Mouse (Mus musculus) liver, embryonic 13.5 days (tissue): ENCODE results near the gene Slc6a17. TPM values are rescaled to one million over a fixed set of nuclear protein-coding genes. Genes with fewer than 3 reads are reported as not detected.

Source experiments
- ATAC-seq: fragments of 200-750 bp; cut with Nextera tagmentation; 2 replicates; pipeline ENCODE4 v1.8.0; 2017; ENCODE audit warnings: low read depth, mild to moderate bottlenecking, moderate number of reproducible peaks, moderate library complexity
- DNase-seq: peaks from one replicate; pipeline ENCODE4 v3.0.0; 2022
- H3K27ac ChIP-seq: fragments of 300-500 bp; sonication (generic); 2 replicates; pipeline ENCODE4 v1.5.1; 2015; ENCODE audit warnings: moderate library complexity, mild to moderate bottlenecking, inconsistent platforms
- H3K27me3 ChIP-seq: fragments of 300-500 bp; sonication (generic); 2 replicates; pipeline ENCODE4 v1.6.1; 2015; ENCODE audit warnings: mild to moderate bottlenecking, inconsistent platforms
- H3K36me3 ChIP-seq: fragments of 300-500 bp; sonication (generic); 2 replicates; pipeline ENCODE4 v1.6.1; 2015; ENCODE audit warnings: mild to moderate bottlenecking, inconsistent platforms
- H3K4me1 ChIP-seq: fragments of 300-500 bp; sonication (generic); replicated peaks from 2 replicates; pipeline ENCODE4 v1.6.1; 2015; ENCODE audit warnings: inconsistent platforms
- H3K4me2 ChIP-seq: fragments of 300-500 bp; sonication (generic); 2 replicates; pipeline ENCODE4 v1.6.1; 2015; ENCODE audit warnings: inconsistent platforms, mild to moderate bottlenecking, moderate library complexity
- H3K4me3 ChIP-seq: fragments of 300-500 bp; sonication (generic); replicated peaks from 2 replicates; pipeline ENCODE4 v1.5.1; 2015; ENCODE audit warnings: mild to moderate bottlenecking, inconsistent platforms
- H3K9ac ChIP-seq: fragments of 300-500 bp; sonication (generic); 2 replicates; pipeline ENCODE4 v1.6.1; 2015; ENCODE audit warnings: mild to moderate bottlenecking, inconsistent platforms
- H3K9me3 ChIP-seq: fragments of 300-500 bp; sonication (generic); replicated peaks from 2 replicates; pipeline ENCODE4 v1.6.1; 2016; ENCODE audit warnings: inconsistent platforms
- WGBS: fragments of 180-500 bp; shearing (Covaris S2); methylation state at CpG from one replicate; pipeline ENCODE4 v1.1.7; 2015; ENCODE audit not compliant: insufficient replicate concordance; 5-methylcytosine and 5-hydroxymethylcytosine counted together
- polyA plus RNA-seq: library from polyadenylated mRNA; unstranded; fragments of >200 nt; fragmentation: Nextera tagmentation; extraction: Ambion mirVana; gene quantifications from 2 replicates; pipeline ENCODE4 v1.2.1, GENCODE M21; 2015

Gene Slc6a17
- polyA plus RNA-seq, 1 experiment from 2014 or later = 0.27 TPM

- no peak for ATAC-seq
- H3K4me3 ChIP-seq = no peak overlapping the region
- no peak for DNase-seq
- H3K9ac ChIP-seq = no peak overlapping the region
- WGBS = 58% methylated on average over 5 of the region's 5 CpGs
- no peak overlapping the region for H3K4me2 ChIP-seq
- H3K36me3 ChIP-seq = no peaks in the 10 kb centered on the region
- H3K9me3 ChIP-seq = no peaks in the 10 kb centered on the region
- H3K4me1 ChIP-seq = no peaks in the 10 kb centered on the region
- H3K27ac ChIP-seq = no peak overlapping the region
- H3K27me3 ChIP-seq = 0 out of 2 replicates have a peak, but pooled peaks cover 3% of the 10 kb centered on the region
Measured at GRCm38 (mm10) chr3:107545278-107545677, 27.5 kb upstream of the Slc6a17 start.

- no peak overlapping the region for H3K4me3 ChIP-seq
- H3K9ac ChIP-seq = no peak overlapping the region
- no peak overlapping the region for H3K4me2 ChIP-seq
- H3K27me3 ChIP-seq = 0 out of 2 replicates have a peak, but pooled peaks cover 3% of the 10 kb centered on the region
- no peaks in the 10 kb centered on the region for H3K9me3 ChIP-seq
- DNase-seq (no peak), ATAC-seq (no peak)
- no peaks in the 10 kb centered on the region for H3K4me1 ChIP-seq
- H3K36me3 ChIP-seq = no peaks in the 10 kb centered on the region
- H3K27ac ChIP-seq = no peak overlapping the region
- 58% methylated on average over 8 of the region's 8 CpGs for WGBS
Measured at GRCm38 (mm10) chr3:107543158-107544080, 25.6 kb upstream of the Slc6a17 start.

GRCm38 (mm10) chr3:107542584-107542983, 24.8 kb upstream of the Slc6a17 start:
- DNase-seq = no peak
- H3K9ac ChIP-seq = no peak overlapping the region
- no peaks in the 10 kb centered on the region for H3K36me3 ChIP-seq
- no peak overlapping the region for H3K4me3 ChIP-seq
- 55% methylated on average over 4 of the region's 4 CpGs for WGBS
- H3K27ac ChIP-seq = no peak overlapping the region
- H3K27me3 ChIP-seq = peaks cover 3% of the 10 kb centered on the region; the same call in 1 of the 2 replicates
- H3K4me1 ChIP-seq = no peaks in the 10 kb centered on the region
- no peaks in the 10 kb centered on the region for H3K9me3 ChIP-seq
- ATAC-seq = no peak
- no peak overlapping the region for H3K4me2 ChIP-seq

- no peak overlapping the region for H3K4me2 ChIP-seq
- H3K9me3 ChIP-seq = no peaks in the 10 kb centered on the region
- DNase-seq (no peak), ATAC-seq (no peak)
- H3K36me3 ChIP-seq = no peaks in the 10 kb centered on the region
- no peak overlapping the region for H3K9ac ChIP-seq
- no peaks in the 10 kb centered on the region for H3K4me1 ChIP-seq
- WGBS = 33% methylated on average over 8 of the region's 8 CpGs
- H3K27ac ChIP-seq = no peak overlapping the region
- no peak overlapping the region for H3K4me3 ChIP-seq
- peaks cover 17% of the 10 kb centered on the region for H3K27me3 ChIP-seq
Measured at GRCm38 (mm10) chr3:107537504-107537889, 19.7 kb upstream of the Slc6a17 start.

GRCm38 (mm10) chr3:107536810-107537503, 19.1 kb upstream of the Slc6a17 start:
- Histone ChIP-seq H3K27me3 (peaks cover 17% of the 10 kb centered on the region), H3K9me3 (no peaks in the 10 kb centered on the region), H3K4me1 (no peaks in the 10 kb centered on the region), H3K27ac (no peak overlapping the region), H3K36me3 (no peaks in the 10 kb centered on the region), H3K4me2 (no peak overlapping the region), H3K9ac (no peak overlapping the region), H3K4me3 (no peak overlapping the region)
- WGBS = 12% methylated on average over 17 of the region's 17 CpGs
- no peak for DNase-seq
- ATAC-seq = no peak

GRCm38 (mm10) chr3:107534951-107535350, 17.1 kb upstream of the Slc6a17 start:
- Histone ChIP-seq H3K27ac (no peak overlapping the region), H3K36me3 (no peaks in the 10 kb centered on the region), H3K9me3 (no peaks in the 10 kb centered on the region), H3K4me2 (no peak overlapping the region), H3K4me1 (no peaks in the 10 kb centered on the region), H3K4me3 (no peak overlapping the region), H3K9ac (no peak overlapping the region), H3K27me3 (peaks cover 17% of the 10 kb centered on the region)
- WGBS = 61% methylated on average over 7 of the region's 7 CpGs
- no peak for DNase-seq
- ATAC-seq = no peak

GRCm38 (mm10) chr3:107533532-107533931, 15.7 kb upstream of the Slc6a17 start:
- Histone ChIP-seq H3K9me3 (no peaks in the 10 kb centered on the region), H3K9ac (no peak overlapping the region), H3K4me3 (no peak overlapping the region), H3K27ac (no peak overlapping the region), H3K27me3 (peaks cover 17% of the 10 kb centered on the region), H3K36me3 (no peaks in the 10 kb centered on the region), H3K4me2 (no peak overlapping the region), H3K4me1 (no peaks in the 10 kb centered on the region)
- ATAC-seq (no peak), DNase-seq (no peak)
- 52% methylated on average over 4 of the region's 4 CpGs for WGBS

GRCm38 (mm10) chr3:107530581-107530980, 12.8 kb upstream of the Slc6a17 start:
- H3K4me3 ChIP-seq = no peak overlapping the region
- H3K4me2 ChIP-seq = no peak overlapping the region
- 62% methylated on average over 5 of the region's 5 CpGs for WGBS
- no peak for ATAC-seq
- no peaks in the 10 kb centered on the region for H3K9me3 ChIP-seq
- no peak for DNase-seq
- no peak overlapping the region for H3K9ac ChIP-seq
- no peaks in the 10 kb centered on the region for H3K4me1 ChIP-seq
- no peak overlapping the region for H3K27ac ChIP-seq
- H3K36me3 ChIP-seq = no peaks in the 10 kb centered on the region
- H3K27me3 ChIP-seq = no peaks in the 10 kb centered on the region

- no peak overlapping the region for H3K4me2 ChIP-seq
- DNase-seq = no peak
- H3K4me1 ChIP-seq = no peaks in the 10 kb centered on the region
- no peaks in the 10 kb centered on the region for H3K9me3 ChIP-seq
- no peaks in the 10 kb centered on the region for H3K36me3 ChIP-seq
- WGBS = 45% methylated on average over 5 of the region's 5 CpGs
- H3K9ac ChIP-seq = no peak overlapping the region
- H3K27ac ChIP-seq = no peak overlapping the region
- no peaks in the 10 kb centered on the region for H3K27me3 ChIP-seq
- no peak overlapping the region for H3K4me3 ChIP-seq
- ATAC-seq = no peak
Measured at GRCm38 (mm10) chr3:107529182-107529581, 11.4 kb upstream of the Slc6a17 start.

- Histone ChIP-seq H3K9ac (no peak overlapping the region), H3K4me1 (no peaks in the 10 kb centered on the region), H3K36me3 (no peaks in the 10 kb centered on the region), H3K27ac (no peak overlapping the region), H3K4me2 (no peak overlapping the region), H3K9me3 (no peaks in the 10 kb centered on the region), H3K27me3 (no peaks in the 10 kb centered on the region), H3K4me3 (no peak overlapping the region)
- DNase-seq (no peak), ATAC-seq (no peak)
- 46% methylated on average over 9 of the region's 9 CpGs for WGBS
Measured at GRCm38 (mm10) chr3:107528401-107529118, 10.7 kb upstream of the Slc6a17 start.

GRCm38 (mm10) chr3:107524547-107524946, 6.7 kb upstream of the Slc6a17 start:
- H3K36me3 ChIP-seq = no peaks in the 10 kb centered on the region
- no peaks in the 10 kb centered on the region for H3K9me3 ChIP-seq
- peaks cover 10% of the 10 kb centered on the region for H3K27me3 ChIP-seq
- ATAC-seq = no peak
- H3K9ac ChIP-seq = no peak overlapping the region
- H3K4me3 ChIP-seq = no peak overlapping the region
- H3K4me1 ChIP-seq = no peaks in the 10 kb centered on the region
- 29% methylated on average over 6 of the region's 6 CpGs for WGBS
- no peak overlapping the region for H3K4me2 ChIP-seq
- no peak for DNase-seq
- H3K27ac ChIP-seq = no peak overlapping the region
